Mouse (Mus musculus) stomach, postnatal 0 days (tissue): ENCODE measurements around the gene Ubox5. TPM values are rescaled to one million over a fixed set of nuclear protein-coding genes. Genes with fewer than 3 reads are reported as not detected.

Experiments
- ATAC-seq: fragments of 200-750 bp; cut with Nextera tagmentation; 2 replicates; pipeline ENCODE4 v1.8.0; 2017; ENCODE audit not compliant: low FRiP score, low TSS enrichment
- DNase-seq: peaks from one replicate; pipeline ENCODE4 v3.0.0-alpha.2; 2016; ENCODE audit warnings: low spot score
- H3K27ac ChIP-seq: fragments of 300-500 bp; sonication (generic); replicated peaks from 2 replicates; pipeline ENCODE4 v1.5.1; 2014; ENCODE audit warnings: mild to moderate bottlenecking, control low read depth
- H3K27me3 ChIP-seq: fragments of 300-500 bp; sonication (generic); 2 replicates; pipeline ENCODE4 v1.6.1; 2014; ENCODE audit warnings: low read length; ENCODE audit not compliant: control insufficient read depth, insufficient read depth
- H3K36me3 ChIP-seq: fragments of 300-500 bp; sonication (generic); 2 replicates; pipeline ENCODE4 v1.6.1; 2014; ENCODE audit warnings: low read length, mixed read lengths; ENCODE audit not compliant: control insufficient read depth, insufficient read depth
- H3K4me1 ChIP-seq: fragments of 300-500 bp; sonication (generic); replicated peaks from 2 replicates; pipeline ENCODE4 v1.6.1; 2014; ENCODE audit warnings: antibody characterized with exemption; ENCODE audit not compliant: control insufficient read depth, insufficient read depth
- H3K4me2 ChIP-seq: fragments of 300-500 bp; sonication (generic); replicated peaks from 2 replicates; pipeline ENCODE4 v1.6.1; 2014; ENCODE audit warnings: low read depth, mild to moderate bottlenecking, control low read depth, moderate library complexity
- H3K4me3 ChIP-seq: fragments of 300-500 bp; sonication (generic); 2 replicates; pipeline ENCODE4 v1.5.1; 2014; ENCODE audit warnings: low read depth, low read length, control low read depth
- H3K9ac ChIP-seq: fragments of 300-500 bp; sonication (generic); 2 replicates; pipeline ENCODE4 v1.6.1; 2014; ENCODE audit warnings: mild to moderate bottlenecking, low read length, control low read depth, mixed read lengths
- H3K9me3 ChIP-seq: fragments of 300-500 bp; sonication (generic); 2 replicates; pipeline ENCODE4 v1.6.1; 2016; ENCODE audit warnings: low read length; ENCODE audit not compliant: control insufficient read depth
- CTCF ChIP-seq: IDR thresholded peaks from 2 replicates; pipeline ENCODE4 v1.5.1; 2016; ENCODE audit warnings: antibody characterized with exemption, low read depth, mild to moderate bottlenecking, moderate library complexity
- EP300 ChIP-seq: optimal IDR thresholded peaks from 2 replicates; pipeline ENCODE3; 2016; ENCODE audit warnings: antibody characterized with exemption
- WGBS: fragments of 180-500 bp; shearing (Covaris S2); extraction: QIAGEN DNeasy Blood & Tissue Kit; methylation state at CpG from one replicate; pipeline ENCODE4 v1.1.7; 2014; 5-methylcytosine and 5-hydroxymethylcytosine counted together
- polyA plus RNA-seq: library from polyadenylated mRNA; unstranded; fragments of >200 nt; fragmentation: Nextera tagmentation; extraction: Ambion mirVana; gene quantifications from 2 replicates; pipeline ENCODE4 v1.2.1, GENCODE M21; 2015

The Ubox5 gene
- polyA plus RNA-seq, 1 experiment from 2014 or later = 4.1 TPM

DNA sequence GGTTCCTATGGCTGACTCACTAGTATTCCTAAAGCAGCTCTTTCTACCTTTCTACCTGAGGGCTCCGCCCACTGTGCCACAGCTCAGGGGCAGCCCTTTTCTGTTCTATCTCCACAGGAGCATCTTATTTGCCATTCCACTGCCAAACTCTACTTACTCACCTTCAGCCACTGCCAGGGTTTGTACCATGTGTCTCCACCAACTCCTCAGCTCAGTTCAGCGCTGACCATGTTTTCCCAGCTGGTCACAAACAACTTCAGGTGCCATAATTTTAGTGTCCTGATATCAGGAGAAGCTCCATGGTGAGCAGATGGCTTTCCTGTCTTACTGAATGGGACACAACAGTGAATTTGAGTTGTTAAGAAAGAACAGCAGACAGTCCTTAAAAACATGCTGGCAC, 72.4 kb downstream of the Ubox5 start:
- 93% methylated on average over 2 of the region's 2 CpGs for WGBS
- H3K36me3 ChIP-seq = peaks cover 6% of the 10 kb centered on the region

GRCm38 (mm10) chr2:130556292-130556691, 73.5 kb downstream of the Ubox5 start:
- TF ChIP-seq EP300 (no peak), CTCF (no peak)
- Histone ChIP-seq H3K4me2 (no peak overlapping the region), H3K9me3 (no peaks in the 10 kb centered on the region), H3K27me3 (no peaks in the 10 kb centered on the region), H3K4me1 (no peaks in the 10 kb centered on the region), H3K9ac (no peak overlapping the region), H3K27ac (no peak overlapping the region), H3K36me3 (peaks cover 10% of the 10 kb centered on the region), H3K4me3 (no peak overlapping the region)
- WGBS = 84% methylated on average over 1 of the region's 1 CpGs
- no peak for ATAC-seq
- no peak for DNase-seq

More for the DNA sequence above, 72.4 kb downstream of the Ubox5 start:
- ATAC-seq (no peak), DNase-seq (no peak)
- no peak overlapping the region for H3K4me3 ChIP-seq
- no peaks in the 10 kb centered on the region for H3K9me3 ChIP-seq
- TF ChIP-seq EP300 = no peak
- TF ChIP-seq CTCF = no peak
- H3K4me1 ChIP-seq = no peaks in the 10 kb centered on the region
- H3K27me3 ChIP-seq = no peaks in the 10 kb centered on the region
- no peak overlapping the region for H3K27ac ChIP-seq
- no peak overlapping the region for H3K4me2 ChIP-seq
- no peak overlapping the region for H3K9ac ChIP-seq

DNA sequence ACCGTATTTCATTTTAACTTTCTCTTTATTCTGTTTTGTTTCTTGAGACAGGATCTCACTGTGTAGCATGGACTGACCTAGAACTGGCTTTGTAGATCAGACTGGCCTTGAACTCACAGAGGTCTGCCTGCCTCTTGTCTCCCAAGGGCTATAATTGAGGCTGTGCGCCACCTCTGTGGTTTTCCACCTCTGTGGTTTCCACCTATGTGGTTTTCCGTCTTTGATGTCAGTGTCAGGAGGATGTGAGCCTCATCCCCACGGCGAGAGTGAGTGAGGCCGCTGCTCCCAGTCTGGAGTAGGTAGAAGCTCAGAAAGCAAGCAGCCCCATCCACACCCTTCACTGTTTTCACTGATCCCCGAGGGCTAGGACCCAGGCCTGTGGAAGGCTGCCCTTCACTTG, 75.0 kb downstream of the Ubox5 start:
- no peak for TF ChIP-seq CTCF
- TF ChIP-seq EP300 = no peak
- DNase-seq = no peak

DNA sequence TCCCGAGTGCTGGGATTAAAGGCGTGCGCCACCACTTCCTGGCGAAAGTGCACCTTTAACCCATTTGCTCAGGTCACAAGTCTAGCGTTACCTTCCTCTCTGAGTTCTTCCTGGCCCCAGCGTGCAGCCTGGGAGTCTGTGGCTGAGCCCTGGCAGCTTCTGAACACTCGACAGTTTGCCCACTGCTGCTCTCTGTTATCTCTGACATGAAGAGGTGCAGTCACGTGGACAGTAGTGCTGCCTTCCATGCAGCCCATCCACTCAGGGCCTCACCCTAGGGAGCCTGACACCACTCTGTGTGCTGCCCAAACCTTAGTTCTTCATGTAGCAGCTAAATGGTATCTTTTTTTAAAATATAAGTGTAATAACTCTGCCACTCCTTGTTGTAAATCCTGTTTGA, 82.9 kb downstream of the Ubox5 start:
- no peak for DNase-seq
- H3K36me3 ChIP-seq = peaks cover 38% of the 10 kb centered on the region
- no peaks in the 10 kb centered on the region for H3K27me3 ChIP-seq
- H3K27ac ChIP-seq = no peak overlapping the region
- no peaks in the 10 kb centered on the region for H3K9me3 ChIP-seq
- H3K4me1 ChIP-seq = no peaks in the 10 kb centered on the region
- WGBS = 80% methylated on average over 8 of the region's 8 CpGs
- TF ChIP-seq EP300 = no peak
- TF ChIP-seq CTCF = no peak
- ATAC-seq = no peak
- no peak overlapping the region for H3K4me3 ChIP-seq
- no peak overlapping the region for H3K4me2 ChIP-seq
- H3K9ac ChIP-seq = no peak overlapping the region

More for the DNA sequence above, 75.0 kb downstream of the Ubox5 start:
- no peak overlapping the region for H3K9ac ChIP-seq
- 89% methylated on average over 7 of the region's 7 CpGs for WGBS
- no peak overlapping the region for H3K4me3 ChIP-seq
- no peak overlapping the region for H3K4me2 ChIP-seq
- no peak overlapping the region for H3K27ac ChIP-seq
- no peaks in the 10 kb centered on the region for H3K27me3 ChIP-seq
- H3K9me3 ChIP-seq = no peaks in the 10 kb centered on the region
- H3K4me1 ChIP-seq = no peaks in the 10 kb centered on the region
- H3K36me3 ChIP-seq = peaks cover 11% of the 10 kb centered on the region
- no peak for ATAC-seq

DNA sequence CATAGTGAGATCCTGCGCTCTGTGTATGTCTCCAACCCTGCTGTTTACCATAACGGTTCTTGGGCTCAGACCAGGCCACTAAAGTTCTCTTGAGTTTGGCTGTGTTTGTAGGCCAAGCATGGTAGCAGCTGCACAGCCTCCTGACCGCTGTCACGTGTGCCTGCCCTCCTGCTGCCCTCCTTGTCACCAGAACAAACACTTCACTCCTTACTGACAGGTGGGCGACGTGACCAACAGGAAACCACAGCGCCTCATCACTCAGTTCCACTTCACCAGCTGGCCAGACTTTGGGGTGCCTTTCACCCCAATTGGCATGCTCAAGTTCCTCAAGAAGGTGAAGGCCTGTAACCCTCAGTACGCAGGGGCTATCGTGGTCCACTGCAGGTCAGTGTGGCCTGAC, 89.6 kb downstream of the Ubox5 start:
- Histone ChIP-seq H3K4me1 (no peaks in the 10 kb centered on the region), H3K27ac (no peak overlapping the region), H3K4me2 (no peak overlapping the region), H3K36me3 (peaks cover 39% of the 10 kb centered on the region), H3K9me3 (no peaks in the 10 kb centered on the region), H3K9ac (no peak overlapping the region), H3K4me3 (no peak overlapping the region), H3K27me3 (no peaks in the 10 kb centered on the region)
- DNase-seq = no peak
- WGBS = 76% methylated on average over 9 of the region's 9 CpGs
- TF ChIP-seq CTCF = no peak
- TF ChIP-seq EP300 = no peak
- no peak for ATAC-seq

Other genes starting within 250 kb of the Ubox5 start
- gene Cpxm1, start 232.5 kb downstream of the Ubox5 start, polyA plus RNA-seq = 14.6 and 19.1 TPM in 2 replicates
- not detected in 2 replicates for gene Gm28372, start 224.8 kb downstream of the Ubox5 start, polyA plus RNA-seq
- not detected in 2 replicates for gene 1700020A23Rik, start 224.8 kb downstream of the Ubox5 start, polyA plus RNA-seq
- gene Tmem239, start 223.6 kb downstream of the Ubox5 start, polyA plus RNA-seq = not detected in 2 replicates
- 37.0 and 38.9 TPM in 2 replicates for gene Vps16, start 205.7 kb downstream of the Ubox5 start, polyA plus RNA-seq
- gene Pced1a, start 205.3 kb downstream of the Ubox5 start, polyA plus RNA-seq = 4.4 and 4.9 TPM in 2 replicates
- gene Ptpra, start 179.8 kb downstream of the Ubox5 start, polyA plus RNA-seq = 45.1 and 45.7 TPM in 2 replicates
- gene Mrps26, start 66.3 kb downstream of the Ubox5 start, polyA plus RNA-seq = 74.6 and 76.3 TPM in 2 replicates
- gene Oxt, start 53.9 kb downstream of the Ubox5 start, polyA plus RNA-seq = not detected in 2 replicates
- 0.23 and 0.36 TPM in 2 replicates for gene Avp, start 47.5 kb downstream of the Ubox5 start, polyA plus RNA-seq
- 6.5 and 6.7 TPM in 2 replicates for gene Fastkd5, start within 50 bp of the Ubox5 start, polyA plus RNA-seq
- 2.9 and 3.1 TPM in 2 replicates for gene Lzts3, start 12.8 kb upstream of the Ubox5 start, polyA plus RNA-seq
- 84.3 and 85.0 TPM in 2 replicates for gene Ddrgk1, start 34.6 kb upstream of the Ubox5 start, polyA plus RNA-seq
- 56.2 and 58.6 TPM in 2 replicates for gene Itpa, start 37.6 kb upstream of the Ubox5 start, polyA plus RNA-seq
- gene Slc4a11, start 67.5 kb upstream of the Ubox5 start, polyA plus RNA-seq = 0.27 and 0.29 TPM in 2 replicates